Mouse (Mus musculus) forebrain, embryonic 11.5 days (tissue): ENCODE data around the gene Pigo. TPM values are rescaled to one million over a fixed set of nuclear protein-coding genes. Genes with fewer than 3 reads are reported as not detected.

Experiments
- ATAC-seq: fragments of 200-750 bp; cut with Nextera tagmentation; replicated peaks from 2 replicates; pipeline ENCODE4 v1.8.0; 2017; ENCODE audit warnings: moderate TSS enrichment; ENCODE audit not compliant: low FRiP score
- DNase-seq: peaks from one replicate; pipeline ENCODE4 v3.0.0-alpha.2; 2017; ENCODE audit warnings: low spot score
- H3K27ac ChIP-seq: fragments of 300-500 bp; sonication (generic); 2 replicates; pipeline ENCODE4 v1.5.1; 2014; ENCODE audit warnings: low read depth, low read length
- H3K27me3 ChIP-seq: fragments of 300-500 bp; sonication (generic); 2 replicates; pipeline ENCODE4 v1.6.1; 2014; ENCODE audit warnings: mild to moderate bottlenecking, low read length, mixed read lengths; ENCODE audit not compliant: control insufficient read depth, insufficient read depth
- H3K36me3 ChIP-seq: fragments of 300-500 bp; sonication (generic); 2 replicates; pipeline ENCODE4 v1.6.1; 2014; ENCODE audit warnings: mild to moderate bottlenecking, low read length, moderate library complexity, mixed read lengths; ENCODE audit not compliant: control insufficient read depth, insufficient read depth
- H3K4me1 ChIP-seq: fragments of 300-500 bp; sonication (generic); replicated peaks from 2 replicates; pipeline ENCODE4 v1.6.1; 2014; ENCODE audit warnings: low read length, mixed read lengths; ENCODE audit not compliant: control insufficient read depth, insufficient read depth
- H3K4me2 ChIP-seq: fragments of 300-500 bp; sonication (generic); 2 replicates; pipeline ENCODE4 v1.6.1; 2014; ENCODE audit warnings: low read depth, mild to moderate bottlenecking, low read length, moderate library complexity, mixed read lengths; ENCODE audit not compliant: severe bottlenecking
- H3K4me3 ChIP-seq: fragments of 300-500 bp; sonication (generic); 2 replicates; pipeline ENCODE4 v1.5.1; 2014; ENCODE audit warnings: low read depth, low read length
- H3K9ac ChIP-seq: fragments of 300-500 bp; sonication (generic); 2 replicates; pipeline ENCODE4 v1.6.1; 2014; ENCODE audit warnings: low read length
- H3K9me3 ChIP-seq: fragments of 300-500 bp; sonication (generic); 2 replicates; pipeline ENCODE4 v1.6.1; 2016; ENCODE audit warnings: low read length, mixed read lengths; ENCODE audit not compliant: control insufficient read depth
- WGBS: fragments of 180-500 bp; shearing (Covaris S2); extraction: QIAGEN DNeasy Blood & Tissue Kit; methylation state at CpG from one replicate; pipeline ENCODE4 v1.1.7; 2014; 5-methylcytosine and 5-hydroxymethylcytosine counted together
- polyA plus RNA-seq: library from polyadenylated mRNA; unstranded; fragments of >200 nt; fragmentation: Nextera tagmentation; extraction: Ambion mirVana; gene quantifications from 2 replicates; pipeline ENCODE4 v1.2.1, GENCODE M21; 2014

Pigo gene
- polyA plus RNA-seq, 1 experiment from 2014 or later = 25.8 TPM

- WGBS = under 1% methylated on average over 25 of the region's 25 CpGs
- Histone ChIP-seq H3K4me3 (peak overlapping the region; percentile 64), H3K4me2 (peak overlapping the region; percentile 91), H3K36me3 (peaks cover 3% of the 10 kb centered on the region; the same call in 1 of the 2 replicates), H3K27ac (peak overlapping the region; percentile 62; the same call in 1 of the 2 replicates), H3K27me3 (no peaks in the 10 kb centered on the region), H3K9ac (peak overlapping the region; percentile 72), H3K4me1 (peaks cover 22% of the 10 kb centered on the region), H3K9me3 (no peaks in the 10 kb centered on the region)
- ATAC-seq (peak; percentile 93), DNase-seq (peak; percentile 98)
These were observed 14.5 kb upstream of the Pigo start for GRCm38 (mm10) chr4:43040114-43040572.

DNA sequence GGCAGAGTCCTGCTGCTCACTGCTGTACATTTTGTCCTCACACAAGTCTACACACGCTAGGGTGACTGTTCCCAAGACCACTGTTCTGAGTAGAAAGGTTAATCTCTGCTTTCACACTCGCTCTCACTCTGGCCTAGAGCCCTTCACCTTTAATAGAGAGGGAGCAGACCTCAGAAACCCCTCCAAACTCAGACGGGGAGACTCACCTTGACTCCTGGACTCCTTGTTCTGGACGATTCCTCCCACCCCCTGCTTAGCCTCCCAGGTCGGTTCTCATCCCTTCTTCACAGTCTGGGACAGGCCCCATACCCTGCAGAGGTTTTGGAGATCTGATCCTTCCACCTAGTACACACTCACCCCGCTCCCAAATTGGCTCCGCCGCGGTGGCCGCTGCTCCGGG lies 14.0 kb upstream of the Pigo start:
- ATAC-seq = no peak
- Histone ChIP-seq H3K9ac (peak overlapping the region; percentile 72), H3K4me1 (peaks cover 20% of the 10 kb centered on the region), H3K4me3 (peak overlapping the region; percentile 64), H3K27me3 (no peaks in the 10 kb centered on the region), H3K9me3 (no peaks in the 10 kb centered on the region), H3K27ac (peak overlapping the region; percentile 62), H3K4me2 (peak overlapping the region; percentile 91), H3K36me3 (peaks cover 5% of the 10 kb centered on the region; the same call in 1 of the 2 replicates)
- DNase-seq = no peak
- 4% methylated on average over 11 of the region's 11 CpGs for WGBS

DNA sequence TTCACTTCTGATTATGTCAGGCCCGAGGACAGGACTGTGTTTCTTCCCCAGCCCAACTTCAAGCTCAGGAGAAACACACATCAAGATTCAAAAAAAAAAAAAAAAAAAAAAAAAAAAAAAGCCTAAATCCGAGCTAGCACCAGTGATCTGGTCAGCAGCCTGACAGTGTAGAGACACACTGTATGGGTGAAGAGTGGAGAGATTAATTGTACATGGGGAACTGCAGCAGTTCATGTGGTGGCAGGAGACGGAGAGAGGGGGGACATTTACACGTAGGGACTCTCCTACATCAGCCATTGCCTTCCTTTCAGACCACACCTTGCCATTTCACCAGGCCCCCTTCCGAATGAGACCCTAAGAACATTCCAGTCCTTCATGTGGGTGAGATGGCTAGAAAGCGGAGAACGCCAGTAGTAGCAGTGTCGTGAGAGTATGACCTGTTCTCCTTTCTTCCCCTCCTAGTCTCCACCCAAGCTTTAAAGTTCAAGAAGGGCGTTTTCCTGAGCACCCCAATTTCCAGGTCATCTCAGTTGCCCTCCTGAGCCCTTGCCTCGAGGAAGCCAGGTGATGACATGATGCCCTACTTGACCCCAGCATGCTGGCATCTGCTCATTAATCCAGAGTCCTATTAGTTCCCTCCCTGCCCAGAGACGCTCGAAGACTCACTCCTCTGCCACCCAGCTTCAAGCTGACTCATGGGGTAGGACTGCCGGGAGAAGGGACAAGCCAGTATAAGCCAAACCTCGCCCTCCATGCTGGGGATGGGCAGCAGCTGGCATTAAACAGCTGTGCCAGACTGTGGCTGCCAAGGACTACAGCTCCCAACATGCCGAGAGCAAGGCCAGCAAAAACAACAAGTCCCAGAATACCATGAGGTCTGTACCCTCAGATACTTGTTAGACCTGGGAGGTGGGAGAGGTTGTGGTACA lies 13.2 kb upstream of the Pigo start:
- no peak for ATAC-seq
- no peak for DNase-seq
- peaks cover 15% of the 10 kb centered on the region for H3K4me1 ChIP-seq

GRCm38 (mm10) chr4:43037860-43038566 lies 12.4 kb upstream of the Pigo start:
- H3K4me1 ChIP-seq = peaks cover 10% of the 10 kb centered on the region; the same call in 1 of the 2 replicates
- no peak overlapping the region for H3K27ac ChIP-seq
- ATAC-seq (no peak), DNase-seq (no peak)
- peaks cover 7% of the 10 kb centered on the region for H3K36me3 ChIP-seq
- H3K9me3 ChIP-seq = no peaks in the 10 kb centered on the region
- no peak overlapping the region for H3K9ac ChIP-seq
- no peaks in the 10 kb centered on the region for H3K27me3 ChIP-seq
- 79% methylated on average over 4 of the region's 4 CpGs for WGBS
- H3K4me2 ChIP-seq = peak overlapping the region; percentile 12; the same call in 1 of the 2 replicates
- H3K4me3 ChIP-seq = no peak overlapping the region

More for the DNA sequence above, 13.2 kb upstream of the Pigo start:
- peaks cover 7% of the 10 kb centered on the region for H3K36me3 ChIP-seq
- H3K9me3 ChIP-seq = no peaks in the 10 kb centered on the region
- H3K4me2 ChIP-seq = peak overlapping the region; percentile 91
- peak overlapping the region; percentile 64 for H3K4me3 ChIP-seq
- H3K27ac ChIP-seq = peak overlapping the region; percentile 62; the same call in 1 of the 2 replicates
- peak overlapping the region; percentile 72 for H3K9ac ChIP-seq
- H3K27me3 ChIP-seq = no peaks in the 10 kb centered on the region
- WGBS = 62% methylated on average over 15 of the region's 15 CpGs

DNA sequence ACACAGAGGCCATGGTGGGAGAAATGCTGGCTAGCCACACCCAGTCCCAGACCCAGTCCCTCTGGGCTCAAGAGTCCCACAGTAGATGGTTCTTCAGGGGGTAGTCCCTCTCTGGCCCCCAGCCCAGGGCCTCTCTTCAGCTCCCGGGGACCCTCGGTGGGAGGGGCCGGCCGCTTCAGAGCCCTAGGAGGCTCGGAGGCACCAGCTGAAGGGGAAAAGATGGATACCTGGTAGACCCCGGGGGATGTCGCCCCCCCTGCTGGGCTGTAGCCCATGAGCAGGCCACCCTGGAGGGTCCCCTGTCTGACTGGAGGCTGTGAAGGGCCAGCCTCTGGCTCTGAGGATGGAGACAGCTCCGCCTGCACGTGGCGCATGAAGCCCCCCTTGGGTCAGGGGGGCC lies 10.7 kb upstream of the Pigo start:
- Histone ChIP-seq H3K4me2 (no peak overlapping the region), H3K27me3 (no peaks in the 10 kb centered on the region), H3K36me3 (peaks cover 7% of the 10 kb centered on the region), H3K27ac (no peak overlapping the region), H3K9ac (no peak overlapping the region), H3K4me3 (no peak overlapping the region), H3K4me1 (peaks cover 13% of the 10 kb centered on the region; the same call in 1 of the 2 replicates), H3K9me3 (no peaks in the 10 kb centered on the region)
- no peak for DNase-seq
- ATAC-seq = no peak
- 90% methylated on average over 10 of the region's 10 CpGs for WGBS

DNA sequence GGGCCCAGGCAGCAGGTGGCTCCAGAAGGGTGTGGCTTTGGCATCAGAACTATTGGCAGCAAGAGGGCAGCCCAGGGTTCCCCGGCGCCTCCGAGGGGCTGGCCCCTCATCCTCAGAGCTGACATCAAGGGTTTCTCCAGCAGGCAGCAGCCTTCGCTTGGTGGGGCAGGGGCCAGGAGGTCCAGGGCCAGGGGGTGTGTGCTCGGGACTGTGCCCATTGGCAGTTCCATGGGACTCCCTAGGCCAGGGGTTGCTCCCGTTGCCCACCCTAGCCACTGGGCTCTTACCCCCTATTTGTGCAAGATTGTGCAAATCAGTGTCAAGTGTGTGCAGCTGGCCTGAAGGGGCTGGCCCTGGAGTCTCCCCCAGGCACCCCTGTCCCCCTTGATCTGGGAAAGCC lies 10.2 kb upstream of the Pigo start:
- 89% methylated on average over 6 of the region's 6 CpGs for WGBS
- H3K4me3 ChIP-seq = no peak overlapping the region
- no peaks in the 10 kb centered on the region for H3K9me3 ChIP-seq
- ATAC-seq (no peak), DNase-seq (no peak)
- H3K9ac ChIP-seq = no peak overlapping the region
- H3K36me3 ChIP-seq = peaks cover 7% of the 10 kb centered on the region
- H3K27ac ChIP-seq = no peak overlapping the region
- H3K4me2 ChIP-seq = no peak overlapping the region
- no peaks in the 10 kb centered on the region for H3K27me3 ChIP-seq
- H3K4me1 ChIP-seq = peaks cover 12% of the 10 kb centered on the region; the same call in 1 of the 2 replicates

DNA sequence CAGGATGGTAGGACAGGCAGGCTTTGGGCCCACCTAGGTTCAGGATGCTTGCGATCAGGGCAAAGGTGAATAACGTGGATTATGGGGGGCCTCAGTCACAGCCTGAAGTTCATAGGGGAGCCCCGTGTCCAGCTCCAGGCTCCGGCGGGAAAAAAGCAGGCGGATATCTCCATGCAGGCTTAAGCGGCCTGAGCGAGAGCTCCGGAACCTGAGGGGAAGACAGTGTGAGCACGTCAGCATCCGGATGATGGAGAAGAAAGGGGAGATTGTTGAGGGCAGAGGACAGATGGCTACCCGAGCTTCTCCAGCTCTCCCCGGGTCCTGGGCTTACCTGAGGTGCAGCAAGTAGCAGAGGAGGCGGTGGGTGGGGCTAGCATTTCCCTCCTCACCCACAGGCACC lies 7.9 kb upstream of the Pigo start:
- H3K4me1 ChIP-seq = peaks cover 8% of the 10 kb centered on the region; the same call in 1 of the 2 replicates
- no peaks in the 10 kb centered on the region for H3K9me3 ChIP-seq
- H3K27ac ChIP-seq = no peak overlapping the region
- H3K4me3 ChIP-seq = no peak overlapping the region
- ATAC-seq (no peak), DNase-seq (no peak)
- no peak overlapping the region for H3K9ac ChIP-seq
- 89% methylated on average over 14 of the region's 14 CpGs for WGBS
- H3K4me2 ChIP-seq = no peak overlapping the region
- H3K36me3 ChIP-seq = peaks cover 11% of the 10 kb centered on the region
- H3K27me3 ChIP-seq = no peaks in the 10 kb centered on the region

DNA sequence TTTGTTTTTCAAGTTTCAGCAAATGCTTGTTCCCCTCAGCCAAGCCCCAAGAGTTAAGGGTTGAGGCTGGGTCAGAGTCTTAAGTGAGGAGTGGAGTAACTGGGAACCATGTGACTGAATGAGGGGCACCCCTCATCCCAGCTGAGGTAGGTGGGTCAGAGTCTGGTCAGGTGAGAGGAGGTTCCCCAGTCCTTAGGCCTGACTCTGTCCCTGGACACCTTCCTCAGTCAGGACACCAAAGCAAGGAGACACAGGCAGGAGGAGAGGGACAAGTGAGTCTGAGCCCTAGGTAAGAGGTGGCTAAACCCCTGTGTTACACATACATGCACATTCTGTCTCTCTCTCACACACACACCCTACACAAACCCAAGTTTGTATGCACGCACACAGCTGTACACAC lies 6.9 kb upstream of the Pigo start:
- 88% methylated on average over 1 of the region's 1 CpGs for WGBS
- Histone ChIP-seq H3K4me2 (no peak overlapping the region), H3K27ac (no peak overlapping the region), H3K9me3 (no peaks in the 10 kb centered on the region), H3K27me3 (no peaks in the 10 kb centered on the region), H3K36me3 (peaks cover 12% of the 10 kb centered on the region), H3K9ac (no peak overlapping the region), H3K4me1 (peaks cover 8% of the 10 kb centered on the region; the same call in 1 of the 2 replicates), H3K4me3 (no peak overlapping the region)
- no peak for DNase-seq
- no peak for ATAC-seq
